Mouse (Mus musculus): Measurements from ENCODE around the gene Samm50.

DNA sequence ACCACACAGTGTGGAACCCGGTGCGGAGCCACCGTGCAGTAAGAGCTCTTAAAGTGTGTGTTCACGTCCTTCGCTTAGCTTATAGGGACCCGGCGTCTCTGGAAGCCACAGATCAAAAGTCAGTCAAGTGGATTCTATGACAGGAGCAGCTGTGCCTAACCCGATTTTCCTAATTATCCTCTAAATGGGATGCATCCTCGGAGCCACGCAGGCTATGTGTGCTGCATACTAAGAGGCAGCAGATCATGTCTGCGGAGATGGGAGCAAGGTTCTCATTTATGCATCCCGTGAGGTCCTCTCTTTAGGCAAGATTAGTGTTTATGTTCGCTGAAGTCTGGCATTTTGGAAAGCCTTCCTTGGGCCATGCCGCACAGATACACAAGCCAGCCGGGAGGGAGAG lies 34.9 kb downstream of the Samm50 start:
- TF ChIP-seq CTCF (IDR thresholded peaks at IDR 0.05; ENCODE audit: low read depth) (no peak), EP300 (IDR thresholded peaks at IDR 0.05; ENCODE audit: low read depth) (no peak)
